Comparison of ENCODE assay signal across 8 mouse cellular contexts in genomic region chr4:106804201-106804909, GRCm38 (mm10). TPM values are rescaled to one million over a fixed set of nuclear protein-coding genes. Genes with fewer than 3 reads are reported as not detected.
DNase-seq lines count a peak whose midpoint lies in the region; ATAC-seq and TF ChIP-seq lines count a peak whose summit lies in the region.

No protein-coding gene starts in this region.

- H3K4me3 ChIP-seq in embryonic facial prominence, embryonic 12.5 days: peak overlapping the region; percentile 24
- peak overlapping the region; percentile 42 for H3K4me3 ChIP-seq in intestine, postnatal 0 days (ENCODE audit: low read depth, low read length)
- H3K4me3 ChIP-seq in stomach, postnatal 0 days (ENCODE audit: low read depth, low read length): peak overlapping the region; percentile 27

- 41% methylated on average over 16 of the region's 16 CpGs for WGBS in embryonic facial prominence, embryonic 12.5 days
- 27% methylated on average over 16 of the region's 16 CpGs for WGBS in intestine, postnatal 0 days
- 31% methylated on average over 16 of the region's 16 CpGs for WGBS in stomach, postnatal 0 days

- ATAC-seq in embryonic facial prominence, embryonic 12.5 days (ENCODE audit: insufficient number of reproducible peaks, insufficient read depth, low FRiP score, low TSS enrichment): 0 out of 2 replicates have a peak, but pooled peaks have one; percentile 29
- peak; percentile 52 for ATAC-seq in intestine, postnatal 0 days
- peak; percentile 88 for ATAC-seq in megakaryocyte-erythroid progenitor cell, adult 5-6 weeks (replicated peaks; ENCODE audit: low FRiP score, low TSS enrichment, poor library complexity, severe bottlenecking)
- ATAC-seq in stomach, postnatal 0 days (ENCODE audit: low FRiP score, low TSS enrichment): peak; percentile 25

- H3K9me3 ChIP-seq in embryonic facial prominence, embryonic 12.5 days: no peaks in the 10 kb centered on the region
- H3K9me3 ChIP-seq in intestine, postnatal 0 days (ENCODE audit: control insufficient read depth): no peaks in the 10 kb centered on the region
- no peaks in the 10 kb centered on the region for H3K9me3 ChIP-seq in stomach, postnatal 0 days (ENCODE audit: control insufficient read depth, low read length)

- H3K9ac ChIP-seq in embryonic facial prominence, embryonic 12.5 days: peak overlapping the region; percentile 49
- peak overlapping the region; percentile 46 for H3K9ac ChIP-seq in intestine, postnatal 0 days (ENCODE audit: low read depth, low read length)
- H3K9ac ChIP-seq in stomach, postnatal 0 days (ENCODE audit: low read length): peak overlapping the region; percentile 52

- H3K27me3 ChIP-seq in embryonic facial prominence, embryonic 12.5 days: 0 out of 2 replicates have a peak, but pooled peaks cover 4% of the 10 kb centered on the region
- no peaks in the 10 kb centered on the region for H3K27me3 ChIP-seq in intestine, postnatal 0 days (replicated peaks; ENCODE audit: control insufficient read depth, insufficient read depth, low read length)
- no peaks in the 10 kb centered on the region for H3K27me3 ChIP-seq in stomach, postnatal 0 days (ENCODE audit: control insufficient read depth, insufficient read depth, low read length)

- H3K4me1 ChIP-seq in embryonic facial prominence, embryonic 12.5 days: peaks cover 7% of the 10 kb centered on the region; the same call in 1 of the 2 replicates
- no peaks in the 10 kb centered on the region for H3K4me1 ChIP-seq in intestine, postnatal 0 days (replicated peaks; ENCODE audit: control insufficient read depth, insufficient read depth, low read length)
- H3K4me1 ChIP-seq in stomach, postnatal 0 days (replicated peaks; ENCODE audit: control insufficient read depth, insufficient read depth): 0 out of 2 replicates have a peak, but pooled peaks cover 7% of the 10 kb centered on the region

- no peaks in the 10 kb centered on the region for H3K36me3 ChIP-seq in embryonic facial prominence, embryonic 12.5 days
- no peaks in the 10 kb centered on the region; the same call in 1 of the 2 replicates for H3K36me3 ChIP-seq in intestine, postnatal 0 days (ENCODE audit: control insufficient read depth, insufficient read depth)
- H3K36me3 ChIP-seq in stomach, postnatal 0 days (ENCODE audit: control insufficient read depth, insufficient read depth, low read length): no peaks in the 10 kb centered on the region

- no peak overlapping the region for H3K27ac ChIP-seq in embryonic facial prominence, embryonic 12.5 days
- peak overlapping the region; percentile 50 for H3K27ac ChIP-seq in intestine, postnatal 0 days (ENCODE audit: low read depth, low read length)
- peak overlapping the region; percentile 45; the same call in 1 of the 2 replicates for H3K27ac ChIP-seq in stomach, postnatal 0 days (replicated peaks)

- DNase-seq in heart, adult 11 months: peak; percentile 95
- no peak for DNase-seq in heart, postnatal 25 days (ENCODE audit: low spot score)
- peak; percentile 29 for DNase-seq in stomach, postnatal 0 days (ENCODE audit: low spot score)
- no peak for DNase-seq in left cerebral cortex, postnatal 36 days (ENCODE audit: low spot score in 2 of 2)
- DNase-seq in layer of hippocampus, adult 8-10 months (ENCODE audit: low spot score in 2 of 2): no peak

- TF ChIP-seq EP300 in stomach, postnatal 0 days (optimal IDR thresholded peaks at IDR 0.05): no peak

- intact Hi-C loops in heart, postnatal 25 days (cut with DNase I): loop anchor here (2.0 kb wide), 1 partner anchor 358 kb away; no protein-coding TSS in a partner anchor
- intact Hi-C loops in left cerebral cortex, postnatal 36 days (cut with DNase I): no loop called here

- peak overlapping the region; percentile 44 for H3K4me2 ChIP-seq in embryonic facial prominence, embryonic 12.5 days (replicated peaks)
- H3K4me2 ChIP-seq in intestine, postnatal 0 days (replicated peaks; ENCODE audit: low read depth): peak overlapping the region; percentile 78
- peak overlapping the region; percentile 59 for H3K4me2 ChIP-seq in stomach, postnatal 0 days (replicated peaks; ENCODE audit: low read depth)

- no peak for TF ChIP-seq CTCF in intestine, postnatal 0 days (IDR thresholded peaks at IDR 0.05; ENCODE audit: low read depth)
- TF ChIP-seq CTCF in stomach, postnatal 0 days (IDR thresholded peaks at IDR 0.05; ENCODE audit: low read depth): no peak

RNA-seq across cellular contexts. Expression of gene Acot11, which starts 0.4 kb away (rescaled TPM):
- 10 to 100 TPM; 28.6 to 37.1 TPM for total RNA-seq in heart, postnatal 25 days (2021)
- 1.9 and 3.0 TPM in 2 replicates for polyA plus RNA-seq in embryonic facial prominence, embryonic 12.5 days (2016; fragmentation: Nextera tagmentation; extraction: Ambion mirVana)
- 7.8 and 7.9 TPM in 2 replicates for polyA plus RNA-seq in intestine, postnatal 0 days (2015; fragmentation: Nextera tagmentation; extraction: Ambion mirVana)
- 1.0 and 2.1 TPM in 2 replicates for total RNA-seq in megakaryocyte-erythroid progenitor cell, adult 5-6 weeks (2014; fragmentation: Nextera tagmentation)
- total RNA-seq in megakaryocyte-erythroid progenitor cell, adult 5-6 weeks (2017): 0.99 and 1.0 TPM in 2 replicates
- polyA plus RNA-seq in stomach, postnatal 0 days (2015; fragmentation: Nextera tagmentation; extraction: Ambion mirVana): 2.8 and 3.1 TPM in 2 replicates
- 10 to 100 TPM; 43.0 to 51.2 TPM for total RNA-seq in left cerebral cortex, postnatal 36 days (2021)
- total RNA-seq in layer of hippocampus, adult 8-10 months (2022): 10 to 100 TPM; 34.4 to 52.4 (median 49.7) TPM

Comparison
In these comparisons a context has a peak if more than half of its experiments do, and no peak if none do; other contexts are left out.
1. DNase-seq: peak in heart, adult 11 months (single experiment) and stomach, postnatal 0 days (single experiment); none in heart, postnatal 25 days (single experiment), left cerebral cortex, postnatal 36 days (0 of 2) and layer of hippocampus, adult 8-10 months (0 of 2).
2. ATAC-seq: peak in every context shown above with its lines; median percentile 88 in megakaryocyte-erythroid progenitor cell, adult 5-6 weeks; 52 in intestine, postnatal 0 days; 29 in embryonic facial prominence, embryonic 12.5 days; 25 in stomach, postnatal 0 days.
3. RNA of gene Acot11, which starts 0.4 kb away (total RNA-seq): 43.0 to 51.2 TPM in left cerebral cortex, postnatal 36 days, 34.4 to 52.4 TPM in layer of hippocampus, adult 8-10 months and 28.6 to 37.1 TPM in heart, postnatal 25 days; 0.99 to 2.1 TPM in megakaryocyte-erythroid progenitor cell, adult 5-6 weeks; every median in the first group is over 4 times any median in the second.
4. Peak in every context shown above with its lines, with median percentiles within 50 percentile points of each other: H3K4me2 ChIP-seq, H3K4me3 ChIP-seq and H3K9ac ChIP-seq.